Comparison of ENCODE assay signal across 22 mouse cellular contexts in genomic region chr4:100037868-100038267, GRCm38 (mm10).
"Had no signal": no experiment of that assay in that cellular context is flagged by ENCODE, and none has a peak within 500 bp of the region (broad histone marks: within the 10 kb centered on the region; RNA-seq: fewer than 3 reads in every experiment).

No protein-coding gene starts in this region.

- DNase-seq: kidney, adult 18-20 months; kidney, adult 9 months; kidney, postnatal 14 days; left cerebral cortex, postnatal 4 days; liver; lung, adult 2 months; lung, postnatal 14 days; right cerebral cortex, adult 18-20 months; right cerebral cortex, postnatal 14 days; right cerebral cortex, postnatal 4 days; spleen, adult 18-20 months; thymus, adult 2 months; thymus, postnatal 14 days; thymus, postnatal 4 days had no signal

- H3K4me1 ChIP-seq: liver, embryonic 12.5 days; liver, embryonic 15.5 days; midbrain, embryonic 15.5 days had no signal

- H3K27me3 ChIP-seq: liver, embryonic 12.5 days; liver, embryonic 15.5 days; midbrain, embryonic 12.5 days; midbrain, embryonic 15.5 days; neural tube, embryonic 12.5 days; neural tube, embryonic 15.5 days; stomach, embryonic 15.5 days had no signal

- H3K4me3 ChIP-seq: limb, embryonic 13.5 days; liver, embryonic 12.5 days; liver, embryonic 15.5 days; midbrain, embryonic 12.5 days; midbrain, embryonic 15.5 days; neural tube, embryonic 12.5 days; neural tube, embryonic 15.5 days; stomach, embryonic 15.5 days had no signal

- H3K27ac ChIP-seq: limb, embryonic 13.5 days; liver, embryonic 12.5 days; liver, embryonic 15.5 days; midbrain, embryonic 12.5 days; midbrain, embryonic 15.5 days; neural tube, embryonic 12.5 days; neural tube, embryonic 15.5 days; stomach, embryonic 15.5 days had no signal

- H3K36me3 ChIP-seq: limb, embryonic 13.5 days; liver, embryonic 12.5 days; liver, embryonic 15.5 days; midbrain, embryonic 12.5 days; midbrain, embryonic 15.5 days; neural tube, embryonic 12.5 days; neural tube, embryonic 15.5 days; stomach, embryonic 15.5 days had no signal

- H3K9me3 ChIP-seq: limb, embryonic 13.5 days; liver, embryonic 12.5 days; liver, embryonic 15.5 days; midbrain, embryonic 12.5 days; midbrain, embryonic 15.5 days; neural tube, embryonic 12.5 days; neural tube, embryonic 15.5 days; stomach, embryonic 15.5 days had no signal
